Mouse (Mus musculus) heart, embryonic 14.5 days (tissue): ENCODE measurements around the gene Kalrn. TPM values are rescaled to one million over a fixed set of nuclear protein-coding genes. Genes with fewer than 3 reads are reported as not detected.

ENCODE experiments used
- ATAC-seq: fragments of 200-750 bp; cut with Nextera tagmentation; 2 replicates; pipeline ENCODE4 v1.8.0; 2017; ENCODE audit warnings: low read depth, moderate TSS enrichment; ENCODE audit not compliant: insufficient number of reproducible peaks, insufficient read depth, low FRiP score
- H3K27ac ChIP-seq, 2 experiments: fragments of 200-500 bp in 1 of 2; fragments of 300-500 bp in 1 of 2; sonication (generic) in 1 of 2; replicated peaks in 1 of 2; 2 replicates each; pipeline ENCODE4 v1.5.1; 2012 to 2014; ENCODE audit warnings: low read depth in 2 of 2, low read length in 2 of 2, control low read depth in 1 of 2, mild to moderate bottlenecking in 1 of 2, mixed read lengths in 1 of 2; ENCODE audit not compliant: control insufficient read depth in 1 of 2, insufficient read depth in 1 of 2
- H3K27me3 ChIP-seq: fragments of 300-500 bp; sonication (generic); 2 replicates; pipeline ENCODE4 v1.6.1; 2014; ENCODE audit warnings: mild to moderate bottlenecking, low read length, control low read depth; ENCODE audit not compliant: control insufficient read depth, insufficient read depth
- H3K36me3 ChIP-seq: fragments of 300-500 bp; sonication (generic); 2 replicates; pipeline ENCODE4 v1.6.1; 2014; ENCODE audit warnings: mild to moderate bottlenecking, control low read depth, low read length, mixed read lengths; ENCODE audit not compliant: control insufficient read depth, insufficient read depth
- H3K4me1 ChIP-seq, 2 experiments: fragments of 200-500 bp in 1 of 2; fragments of 300-500 bp in 1 of 2; sonication (generic) in 1 of 2; 2 replicates each; pipeline ENCODE4 v1.6.1; 2012 to 2014; ENCODE audit warnings: low read length in 2 of 2, control low read depth in 1 of 2, mixed read lengths in 1 of 2; ENCODE audit not compliant: control insufficient read depth in 2 of 2, insufficient read depth in 2 of 2
- H3K4me2 ChIP-seq: fragments of 300-500 bp; sonication (generic); 2 replicates; pipeline ENCODE4 v1.6.1; 2014; ENCODE audit warnings: mild to moderate bottlenecking, low read length
- H3K4me3 ChIP-seq, 2 experiments: fragments of 200-500 bp in 1 of 2; fragments of 300-500 bp in 1 of 2; sonication (generic) in 1 of 2; 2 replicates each; pipeline ENCODE4 v1.5.1; 2012 to 2014; ENCODE audit warnings: low read length in 2 of 2, mild to moderate bottlenecking in 2 of 2, control low read depth in 1 of 2, low read depth in 1 of 2, moderate library complexity in 1 of 2; ENCODE audit not compliant: control insufficient read depth in 1 of 2, insufficient read depth in 1 of 2
- H3K9ac ChIP-seq: fragments of 300-500 bp; sonication (generic); 2 replicates; pipeline ENCODE4 v1.6.1; 2014; ENCODE audit warnings: mild to moderate bottlenecking, low read length
- H3K9me3 ChIP-seq: fragments of 300-500 bp; sonication (generic); 2 replicates; pipeline ENCODE4 v1.6.1; 2016; ENCODE audit warnings: low read length, control low read depth; ENCODE audit not compliant: control insufficient read depth
- WGBS: fragments of 180-500 bp; shearing (Covaris S2); extraction: QIAGEN DNeasy Blood & Tissue Kit; methylation state at CpG from one replicate; pipeline ENCODE4 v1.1.7; 2014; 5-methylcytosine and 5-hydroxymethylcytosine counted together
- polyA plus RNA-seq: library from polyadenylated mRNA; unstranded; fragments of >200 nt; fragmentation: Nextera tagmentation; extraction: Ambion mirVana; gene quantifications from 2 replicates; pipeline ENCODE4 v1.2.1, GENCODE M21; 2014

The Kalrn gene
- polyA plus RNA-seq, 1 experiment from 2014 or later = 33.4 TPM

- Histone ChIP-seq H3K9ac (no peak overlapping the region), H3K27me3 (no peaks in the 10 kb centered on the region), H3K36me3 (no peaks in the 10 kb centered on the region), H3K4me3 (no peak overlapping the region), H3K4me2 (0 out of 2 replicates have a peak overlapping the region, but pooled peaks have one; percentile 6), H3K27ac (peak overlapping the region; percentile 77 to 84), H3K4me1 (peaks cover 29 to 45% of the 10 kb centered on the region in 2 experiments), H3K9me3 (no peaks in the 10 kb centered on the region)
- no peak for ATAC-seq
- WGBS = 14% methylated on average over 4 of the region's 4 CpGs
Observed at GRCm38 (mm10) chr16:34321066-34321790, 252.1 kb downstream of the Kalrn start.

DNA sequence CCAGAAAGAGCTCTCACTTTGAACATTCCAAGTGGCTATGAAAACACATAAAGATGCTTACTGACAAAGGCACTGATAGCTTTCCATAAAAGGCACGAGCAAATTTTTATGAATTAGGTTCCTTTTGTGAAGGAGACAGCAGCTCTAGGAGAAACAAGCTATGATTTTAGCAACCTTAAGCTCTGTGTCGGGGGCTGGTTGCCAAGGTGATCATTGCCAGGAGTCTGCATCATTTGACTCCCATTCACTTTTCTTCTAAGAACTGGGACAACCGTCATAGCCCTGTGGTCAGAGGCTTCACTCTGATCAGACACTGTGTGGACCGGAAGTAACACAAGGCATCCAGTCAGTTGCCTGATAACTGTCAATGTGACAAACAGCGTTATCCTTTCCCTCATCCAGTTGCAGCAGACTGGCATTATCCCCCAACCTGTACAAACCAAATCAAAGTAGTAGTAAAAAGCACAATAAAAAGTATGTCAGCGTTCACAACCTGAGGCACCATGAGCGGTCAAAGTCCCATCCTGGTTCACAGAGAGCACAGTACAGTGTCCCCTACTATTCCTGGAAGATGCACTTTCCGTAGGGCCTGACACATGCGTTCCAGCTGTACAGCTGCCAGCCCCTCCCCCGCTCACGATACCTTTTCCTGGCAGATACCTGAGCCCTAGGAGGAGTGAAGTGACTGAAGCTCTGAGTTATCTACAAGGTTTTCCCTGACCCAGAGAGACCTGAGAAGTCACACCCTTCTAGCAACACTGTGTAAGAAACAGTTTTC is 253.1 kb downstream of the Kalrn start:
- WGBS = 67% methylated on average over 11 of the region's 11 CpGs
- Histone ChIP-seq H3K9me3 (no peaks in the 10 kb centered on the region), H3K27ac (peak overlapping the region; percentile 77 to 84), H3K4me3 (no peak overlapping the region), H3K36me3 (no peaks in the 10 kb centered on the region), H3K27me3 (no peaks in the 10 kb centered on the region), H3K9ac (no peak overlapping the region), H3K4me2 (no peak overlapping the region), H3K4me1 (peaks cover 29 to 46% of the 10 kb centered on the region in 2 experiments)
- ATAC-seq = no peak; the same call in 1 of the 2 replicates

- WGBS = 24% methylated on average over 3 of the region's 3 CpGs
- no peak for ATAC-seq
Observed at GRCm38 (mm10) chr16:34317110-34317509, 256.2 kb downstream of the Kalrn start.

GRCm38 (mm10) chr16:34316253-34316652 is 257.1 kb downstream of the Kalrn start:
- H3K27me3 ChIP-seq = no peaks in the 10 kb centered on the region
- peaks cover 25 to 36% of the 10 kb centered on the region in 2 experiments for H3K4me1 ChIP-seq
- H3K9me3 ChIP-seq = no peaks in the 10 kb centered on the region
- no peak overlapping the region for H3K9ac ChIP-seq
- no peak overlapping the region for H3K27ac ChIP-seq
- 55% methylated on average over 10 of the region's 10 CpGs for WGBS
- ATAC-seq = no peak
- no peak overlapping the region for H3K4me2 ChIP-seq
- no peaks in the 10 kb centered on the region for H3K36me3 ChIP-seq
- H3K4me3 ChIP-seq = no peak overlapping the region

More at GRCm38 (mm10) chr16:34317110-34317509, 256.2 kb downstream of the Kalrn start:
- H3K27me3 ChIP-seq = no peaks in the 10 kb centered on the region
- no peak overlapping the region for H3K9ac ChIP-seq
- H3K4me2 ChIP-seq = no peak overlapping the region
- peaks cover 25 to 38% of the 10 kb centered on the region in 2 experiments for H3K4me1 ChIP-seq
- no peaks in the 10 kb centered on the region for H3K9me3 ChIP-seq
- no peak overlapping the region for H3K4me3 ChIP-seq
- no peak overlapping the region for H3K27ac ChIP-seq
- H3K36me3 ChIP-seq = no peaks in the 10 kb centered on the region

DNA sequence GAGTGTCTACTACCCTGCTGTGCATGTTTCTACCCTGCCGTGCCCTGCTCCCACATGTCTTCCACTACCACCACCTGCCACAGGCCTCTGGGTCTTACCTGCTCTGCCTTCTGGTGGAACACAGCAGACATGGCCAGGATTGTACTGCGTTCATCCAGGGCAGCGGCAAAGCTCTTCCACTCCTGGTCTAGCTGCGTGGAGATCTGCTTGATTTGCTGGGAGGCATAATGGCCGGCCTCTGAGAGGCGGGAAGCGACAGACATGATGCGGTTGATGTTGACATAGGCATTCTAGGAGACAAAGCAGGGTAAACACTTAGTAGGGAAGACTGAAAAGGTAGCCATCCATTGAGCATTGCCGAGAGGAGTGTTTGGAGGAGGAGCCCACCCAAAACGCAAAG is 259.3 kb downstream of the Kalrn start:
- no peak overlapping the region for H3K27ac ChIP-seq
- no peak overlapping the region for H3K9ac ChIP-seq
- peaks cover 11 to 17% of the 10 kb centered on the region in 2 experiments for H3K4me1 ChIP-seq
- H3K4me3 ChIP-seq = no peak overlapping the region
- H3K9me3 ChIP-seq = no peaks in the 10 kb centered on the region
- ATAC-seq = no peak
- 95% methylated on average over 10 of the region's 10 CpGs for WGBS
- no peaks in the 10 kb centered on the region for H3K27me3 ChIP-seq
- H3K4me2 ChIP-seq = no peak overlapping the region
- H3K36me3 ChIP-seq = 0 out of 2 replicates have a peak, but pooled peaks cover 7% of the 10 kb centered on the region

- H3K27ac ChIP-seq = no peak overlapping the region
- 0 out of 2 replicates have a peak, but pooled peaks cover 10% of the 10 kb centered on the region for H3K36me3 ChIP-seq
- no peak overlapping the region for H3K9ac ChIP-seq
- no peak overlapping the region for H3K4me2 ChIP-seq
- ATAC-seq = no peak
- H3K27me3 ChIP-seq = no peaks in the 10 kb centered on the region
- 94% methylated on average over 1 of the region's 1 CpGs for whole genome bisulfite sequencing
- peaks cover 7 to 14% of the 10 kb centered on the region in 2 experiments; a peak in 3 of 4 replicates for H3K4me1 ChIP-seq
- H3K4me3 ChIP-seq = no peak overlapping the region
- no peaks in the 10 kb centered on the region for H3K9me3 ChIP-seq
Observed at GRCm38 (mm10) chr16:34311577-34311976, 261.8 kb downstream of the Kalrn start.

DNA sequence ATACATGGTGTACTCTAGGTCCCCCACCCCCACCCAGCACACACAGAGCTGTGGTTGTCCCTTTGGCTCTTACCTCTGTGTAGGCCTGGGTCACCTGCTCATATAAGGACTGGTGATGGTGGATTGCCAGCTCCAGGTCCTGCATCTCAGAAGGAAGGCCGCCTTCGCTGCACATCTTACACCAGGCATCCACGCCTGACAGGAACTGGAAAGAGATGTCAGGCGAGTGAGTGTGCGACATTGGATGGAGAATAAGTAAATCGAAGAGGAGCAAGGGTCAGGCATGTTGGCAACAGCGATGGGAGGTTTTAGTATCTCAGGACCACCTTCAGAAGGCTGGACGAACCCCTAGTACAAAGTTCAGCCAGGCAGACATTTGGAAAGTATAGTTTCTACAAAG is 263.0 kb downstream of the Kalrn start:
- Histone ChIP-seq H3K4me3 (no peak overlapping the region), H3K9ac (no peak overlapping the region), H3K27ac (no peak overlapping the region), H3K4me1 (peaks cover 4 to 10% of the 10 kb centered on the region in 2 experiments; a peak in 2 of 4 replicates), H3K4me2 (no peak overlapping the region), H3K9me3 (no peaks in the 10 kb centered on the region), H3K27me3 (no peaks in the 10 kb centered on the region), H3K36me3 (0 out of 2 replicates have a peak, but pooled peaks cover 10% of the 10 kb centered on the region)
- ATAC-seq = no peak
- WGBS = 90% methylated on average over 8 of the region's 8 CpGs
